ENCODE assay signal across 16 mouse cellular contexts in the genomic region with DNA sequence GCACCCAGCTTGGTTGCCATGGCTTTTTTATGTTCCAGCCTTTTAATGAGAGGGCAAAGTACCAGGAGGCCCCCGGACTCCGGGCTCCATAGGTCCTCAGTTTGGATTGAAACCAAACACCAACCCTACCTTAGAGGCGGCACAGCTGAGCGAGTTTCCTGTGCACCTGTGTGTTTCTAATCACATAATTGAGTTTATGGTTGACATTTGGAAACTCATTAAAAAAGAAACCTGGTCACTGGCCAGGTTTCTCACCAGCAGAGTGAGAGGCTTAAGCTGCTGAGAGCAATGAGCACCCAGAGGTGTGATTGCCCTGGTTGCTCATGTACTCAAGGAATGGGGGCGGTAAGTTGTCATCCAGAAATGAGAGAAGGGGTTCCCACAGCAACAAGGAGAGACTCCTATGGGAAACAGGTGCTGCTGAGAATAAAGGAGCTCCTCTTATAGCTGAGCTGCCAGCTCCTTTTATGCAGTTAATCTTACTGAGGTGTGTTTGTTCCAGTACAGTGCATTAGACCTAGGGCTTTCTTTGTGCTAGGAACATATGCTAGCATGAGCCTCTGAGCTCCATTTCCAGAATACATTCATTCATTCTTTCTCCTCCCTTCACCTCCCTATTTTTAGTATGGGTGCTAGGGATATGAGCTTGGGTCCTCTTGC.
DNase-seq lines count a peak whose midpoint lies in the region; ATAC-seq and TF ChIP-seq lines count a peak whose summit lies in the region.
"Had no signal": no experiment of that assay in that cellular context is flagged by ENCODE, and none has a peak within 500 bp of the region (broad histone marks: within the 10 kb centered on the region; RNA-seq: fewer than 3 reads in every experiment).

No protein-coding gene starts in this region.

- no peaks in the 10 kb centered on the region for H3K27me3 ChIP-seq in hindbrain, embryonic 10.5 days (ENCODE audit: insufficient read depth, poor library complexity, severe bottlenecking)
- no peaks in the 10 kb centered on the region for H3K27me3 ChIP-seq in hindbrain, embryonic 11.5 days (ENCODE audit: control insufficient read depth, insufficient read depth, low read length)
- H3K27me3 ChIP-seq in limb, embryonic 14.5 days (ENCODE audit: control insufficient read depth, insufficient read depth, low read length), result no peaks in the 10 kb centered on the region
- H3K27me3 ChIP-seq: hindbrain, embryonic 13.5 days; neural tube, embryonic 12.5 days had no signal

- H3K36me3 ChIP-seq in hindbrain, embryonic 10.5 days, result peaks cover 81% of the 10 kb centered on the region
- no peaks in the 10 kb centered on the region for H3K36me3 ChIP-seq in hindbrain, embryonic 11.5 days (ENCODE audit: control insufficient read depth, insufficient read depth, low read length)
- H3K36me3 ChIP-seq in limb, embryonic 14.5 days (ENCODE audit: control insufficient read depth, insufficient read depth, low read length), result peaks cover 47% of the 10 kb centered on the region
- H3K36me3 ChIP-seq: G1E had no signal

- ATAC-seq in hindbrain, embryonic 11.5 days (ENCODE audit: low FRiP score), result no peak
- ATAC-seq in limb, embryonic 14.5 days (ENCODE audit: low FRiP score, low read depth), result peak; percentile 46; the same call in 1 of the 2 replicates

- no peak overlapping the region for H3K9ac ChIP-seq in hindbrain, embryonic 11.5 days (ENCODE audit: low read depth, low read length)
- no peak overlapping the region for H3K9ac ChIP-seq in limb, embryonic 14.5 days (ENCODE audit: low read depth, low read length, severe bottlenecking)
- H3K9ac ChIP-seq: hindbrain, embryonic 13.5 days; lung, embryonic 14.5 days; neural tube, embryonic 12.5 days had no signal

- H3K4me2 ChIP-seq in hindbrain, embryonic 11.5 days (replicated peaks; ENCODE audit: low read depth, low read length), result no peak overlapping the region
- no peak overlapping the region for H3K4me2 ChIP-seq in limb, embryonic 14.5 days (replicated peaks; ENCODE audit: low read depth, low read length, severe bottlenecking)
- H3K4me2 ChIP-seq: hindbrain, embryonic 13.5 days; lung, embryonic 14.5 days; neural tube, embryonic 12.5 days had no signal

- DNase-seq in hindbrain, embryonic 10.5 days (ENCODE audit: low spot score), result no peak
- no peak for DNase-seq in hindbrain, embryonic 11.5 days (ENCODE audit: low spot score)
- DNase-seq in kidney, adult 11 months, result peak; percentile 67
- DNase-seq in kidney, postnatal 10 days, result peak; percentile 49
- DNase-seq in limb, embryonic 14.5 days (ENCODE audit: low spot score), result no peak
- DNase-seq in thymus, postnatal 10 days (ENCODE audit: low spot score in 2 of 2), result no peak
- DNase-seq in layer of hippocampus, adult 9-11 months, result no peak
- DNase-seq in gastrocnemius, postnatal 25 days, result no peak
- DNase-seq: cerebellum, adult 18-20 months; heart, adult 18-20 months; layer of hippocampus, postnatal 36 days; left cerebral cortex, postnatal 4 days; lung, embryonic 14.5 days had no signal

- H3K9me3 ChIP-seq in hindbrain, embryonic 10.5 days, result peaks cover 6% of the 10 kb centered on the region; the same call in 1 of the 2 replicates
- H3K9me3 ChIP-seq in hindbrain, embryonic 11.5 days (ENCODE audit: control insufficient read depth, low read length), result no peaks in the 10 kb centered on the region
- no peaks in the 10 kb centered on the region for H3K9me3 ChIP-seq in limb, embryonic 14.5 days (ENCODE audit: control insufficient read depth, low read length)
- H3K9me3 ChIP-seq: G1E; hindbrain, embryonic 13.5 days; neural tube, embryonic 12.5 days had no signal

- TF ChIP-seq POLR2A in limb, embryonic 14.5 days (IDR thresholded peaks at IDR 0.05; ENCODE audit: borderline replicate concordance, extremely low read depth, insufficient read depth, insufficient read length), result no peak

- no peak overlapping the region for H3K4me3 ChIP-seq in hindbrain, embryonic 10.5 days
- no peak overlapping the region for H3K4me3 ChIP-seq in hindbrain, embryonic 11.5 days (ENCODE audit: low read depth, low read length)
- no peak overlapping the region for H3K4me3 ChIP-seq in limb, embryonic 14.5 days (replicated peaks; ENCODE audit: low read length)
- H3K4me3 ChIP-seq: hindbrain, embryonic 13.5 days; neural tube, embryonic 12.5 days had no signal

- peaks cover 66% of the 10 kb centered on the region for H3K4me1 ChIP-seq in hindbrain, embryonic 10.5 days (replicated peaks)
- peaks cover 21% of the 10 kb centered on the region for H3K4me1 ChIP-seq in hindbrain, embryonic 11.5 days (replicated peaks; ENCODE audit: control insufficient read depth, insufficient read depth, low read length)
- H3K4me1 ChIP-seq in limb, embryonic 14.5 days (ENCODE audit: control insufficient read depth, insufficient read depth, low read length), result peaks cover 17% of the 10 kb centered on the region

- H3K27ac ChIP-seq in hindbrain, embryonic 10.5 days, result peak overlapping the region; percentile 59
- H3K27ac ChIP-seq in hindbrain, embryonic 11.5 days (ENCODE audit: low read depth, low read length), result no peak overlapping the region
- no peak overlapping the region for H3K27ac ChIP-seq in limb, embryonic 14.5 days (replicated peaks; ENCODE audit: low read depth, low read length)
- H3K27ac ChIP-seq: hindbrain, embryonic 13.5 days; neural tube, embryonic 12.5 days had no signal

- WGBS in hindbrain, embryonic 10.5 days, result 90% methylated on average over 5 of the region's 5 CpGs
- 90% methylated on average over 5 of the region's 5 CpGs for WGBS in hindbrain, embryonic 11.5 days
- 26% methylated on average over 5 of the region's 5 CpGs for whole genome bisulfite sequencing in limb, embryonic 14.5 days

Comparison
In these comparisons a context has a peak if more than half of its experiments do, and no peak if none do; other contexts are left out.
1. DNase-seq: peak in kidney, adult 11 months (single experiment) and kidney, postnatal 10 days (single experiment); none in hindbrain, embryonic 10.5 days (single experiment), hindbrain, embryonic 11.5 days (single experiment), limb, embryonic 14.5 days (single experiment), thymus, postnatal 10 days (0 of 2), layer of hippocampus, adult 9-11 months (single experiment) and gastrocnemius, postnatal 25 days (single experiment).